Mouse (Mus musculus) activated CD4-positive, CD25-positive, alpha-beta regulatory T cell, adult 4 months (primary cell): Measurements from ENCODE around the gene Bsph2. TPM values are rescaled to one million over a fixed set of nuclear protein-coding genes. Genes with fewer than 3 reads are reported as not detected.

Experiments used
- ATAC-seq: one replicate; pipeline ENCODE4 v1.8.0; 2017
- polyA plus RNA-seq, 2 experiments: library from polyadenylated mRNA; unstranded; fragments of 100-300 nt; shearing (Covaris generic); gene quantifications; one replicate each; pipeline ENCODE4 v1.2.1; 2017

The Bsph2 gene
- not detected for polyA plus RNA-seq

- ATAC-seq: no peak
Measured at GRCm38 (mm10) chr7:13570967-13571366, at the start of gene Bsph2. Bsph2 (minus strand) TSS chr7:13571067.

DNA sequence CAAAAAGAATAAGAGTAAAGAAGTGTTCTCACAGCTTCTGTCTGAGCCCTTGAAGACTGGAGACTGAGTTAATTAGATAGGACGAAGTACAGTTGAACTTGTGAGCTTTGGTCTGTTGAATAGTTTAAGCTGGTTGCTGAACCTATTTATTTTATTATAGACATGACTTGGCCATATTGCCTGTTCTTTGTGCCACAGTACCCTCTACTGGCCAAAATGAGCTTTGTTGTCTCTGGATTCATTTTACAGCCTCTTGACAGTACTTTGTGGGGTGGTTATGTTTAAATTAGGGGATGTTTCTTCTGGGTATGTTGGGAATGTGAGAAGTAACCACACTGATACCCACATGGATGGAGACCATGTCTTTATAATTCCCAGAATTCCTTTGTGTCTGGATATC, 59.3 kb downstream of the Bsph2 start:
- ATAC-seq: peak; percentile 52

Other genes with a start within 250 kb of the Bsph2 start
- under 1 TPM; 0.41 to 0.61 TPM for gene Pla2g4c, start 246.4 kb downstream of the Bsph2 start, polyA plus RNA-seq
- not detected for gene Cabp5, start 172.9 kb downstream of the Bsph2 start, polyA plus RNA-seq
- not detected for gene Bsph1, start 120.2 kb downstream of the Bsph2 start, polyA plus RNA-seq
- gene Sult2a5, start 52.9 kb upstream of the Bsph2 start, polyA plus RNA-seq: not detected
- gene Sult2a2, start 162.4 kb upstream of the Bsph2 start, polyA plus RNA-seq: not detected